Mouse (Mus musculus) thymus, adult 2 months (tissue): ENCODE measurements around the gene N4bp1. TPM values are rescaled to one million over a fixed set of nuclear protein-coding genes. Genes with fewer than 3 reads are reported as not detected.

Experiments
- DNase-seq: peaks from one replicate; pipeline ENCODE4 v3.0.0; 2021
- H3K27ac ChIP-seq: fragments of 200-500 bp; 2 replicates; pipeline ENCODE4 v1.5.1; 2012; ENCODE audit warnings: low read length, control low read depth; ENCODE audit not compliant: control insufficient read depth, insufficient read depth
- H3K27me3 ChIP-seq: fragments of 200-500 bp; 2 replicates; pipeline ENCODE4 v1.6.1; 2012; ENCODE audit warnings: mild to moderate bottlenecking, low read length, moderate library complexity, mixed read lengths; ENCODE audit not compliant: control insufficient read depth, insufficient read depth
- H3K36me3 ChIP-seq: fragments of 200-500 bp; 2 replicates; pipeline ENCODE4 v1.6.1; 2012; ENCODE audit warnings: mild to moderate bottlenecking, low read length, moderate library complexity; ENCODE audit not compliant: control insufficient read depth, insufficient read depth
- H3K4me1 ChIP-seq: fragments of 200-500 bp; replicated peaks from 2 replicates; pipeline ENCODE4 v1.6.1; 2012; ENCODE audit warnings: low read length; ENCODE audit not compliant: control insufficient read depth, insufficient read depth
- H3K4me3 ChIP-seq: fragments of 200-500 bp; 2 replicates; pipeline ENCODE4 v1.5.1; 2012; ENCODE audit warnings: mild to moderate bottlenecking, low read length, control low read depth, moderate library complexity; ENCODE audit not compliant: control insufficient read depth, insufficient read depth
- CTCF ChIP-seq: fragments of 200-500 bp; IDR thresholded peaks from 2 replicates; pipeline ENCODE4 v1.5.1; 2012; ENCODE audit warnings: mild to moderate bottlenecking, control low read depth, low read length, moderate library complexity, borderline replicate concordance; ENCODE audit not compliant: control insufficient read depth, poor library complexity, insufficient read depth; ENCODE audit errors: extremely low read depth
- POLR2A ChIP-seq: fragments of 200-500 bp; IDR thresholded peaks from 2 replicates; pipeline ENCODE4 v1.6.1; 2012; ENCODE audit warnings: mild to moderate bottlenecking, low read length, control low read depth, moderate library complexity; ENCODE audit not compliant: control insufficient read depth, poor library complexity, insufficient read depth; ENCODE audit errors: extremely low read depth
- WGBS: fragments of 180-500 bp; shearing (Covaris S2); methylation state at CpG from one replicate; pipeline ENCODE4 v1.1.7; 2018; 5-methylcytosine and 5-hydroxymethylcytosine counted together
- polyA plus RNA-seq: library from polyadenylated mRNA; depleted of rRNA; stranded (reverse); fragments of >200 nt; gene quantifications from 2 replicates; pipeline ENCODE4 v1.2.3, GENCODE M21; 2012

The N4bp1 gene
- polyA plus RNA-seq, 1 experiment = 17.2 TPM

- no peaks in the 10 kb centered on the region for H3K36me3 ChIP-seq
- no peak overlapping the region for H3K4me3 ChIP-seq
- TF ChIP-seq CTCF (no peak), POLR2A (no peak)
- H3K27me3 ChIP-seq = no peaks in the 10 kb centered on the region
- H3K4me1 ChIP-seq = peaks cover 6% of the 10 kb centered on the region
- WGBS = 18% methylated on average over 5 of the region's 5 CpGs
- no peak overlapping the region for H3K27ac ChIP-seq
- no peak for DNase-seq
Observed at GRCm38 (mm10) chr8:86901972-86902371, 16.9 kb upstream of the N4bp1 start.

GRCm38 (mm10) chr8:86897726-86898419, 12.8 kb upstream of the N4bp1 start:
- Histone ChIP-seq H3K27me3 (no peaks in the 10 kb centered on the region), H3K36me3 (no peaks in the 10 kb centered on the region), H3K4me1 (peaks cover 6% of the 10 kb centered on the region), H3K4me3 (no peak overlapping the region), H3K27ac (no peak overlapping the region)
- DNase-seq = no peak
- TF ChIP-seq CTCF (no peak), POLR2A (no peak)
- 96% methylated on average over 7 of the region's 7 CpGs for WGBS

- Histone ChIP-seq H3K4me1 (no peaks in the 10 kb centered on the region), H3K27me3 (no peaks in the 10 kb centered on the region), H3K36me3 (no peaks in the 10 kb centered on the region), H3K4me3 (no peak overlapping the region), H3K27ac (no peak overlapping the region)
- WGBS = 94% methylated on average over 4 of the region's 4 CpGs
- no peak for TF ChIP-seq CTCF
- no peak for TF ChIP-seq POLR2A
- DNase-seq = no peak
Observed at GRCm38 (mm10) chr8:86895390-86895789, 10.3 kb upstream of the N4bp1 start.

- TF ChIP-seq CTCF (no peak), POLR2A (no peak)
- H3K27ac ChIP-seq = no peak overlapping the region
- no peaks in the 10 kb centered on the region for H3K36me3 ChIP-seq
- H3K4me3 ChIP-seq = no peak overlapping the region
- WGBS = 82% methylated on average over 6 of the region's 6 CpGs
- no peaks in the 10 kb centered on the region for H3K27me3 ChIP-seq
- no peaks in the 10 kb centered on the region for H3K4me1 ChIP-seq
- no peak for DNase-seq
Observed at GRCm38 (mm10) chr8:86894194-86894761, 9.2 kb upstream of the N4bp1 start.

- no peaks in the 10 kb centered on the region for H3K4me1 ChIP-seq
- WGBS = 94% methylated on average over 4 of the region's 4 CpGs
- no peak for TF ChIP-seq POLR2A
- no peak for TF ChIP-seq CTCF
- DNase-seq = no peak
- H3K4me3 ChIP-seq = no peak overlapping the region
- H3K27me3 ChIP-seq = no peaks in the 10 kb centered on the region
- no peak overlapping the region for H3K27ac ChIP-seq
- H3K36me3 ChIP-seq = no peaks in the 10 kb centered on the region
Observed at GRCm38 (mm10) chr8:86893554-86893953, 8.5 kb upstream of the N4bp1 start.

GRCm38 (mm10) chr8:86891533-86891932, 6.5 kb upstream of the N4bp1 start:
- Histone ChIP-seq H3K4me3 (no peak overlapping the region), H3K27ac (no peak overlapping the region), H3K4me1 (0 out of 2 replicates have a peak, but pooled peaks cover 5% of the 10 kb centered on the region), H3K36me3 (no peaks in the 10 kb centered on the region), H3K27me3 (no peaks in the 10 kb centered on the region)
- WGBS = 24% methylated on average over 1 of the region's 1 CpGs
- no peak for DNase-seq
- TF ChIP-seq POLR2A (no peak), CTCF (no peak)
